Mouse (Mus musculus): ENCODE results near the gene Marveld2. TPM values are rescaled to one million over a fixed set of nuclear protein-coding genes. Genes with fewer than 3 reads are reported as not detected.
A peak's percentile ranks its signal among the peaks of the same experiment; 100 is the strongest.

The Marveld2 gene
- polyA plus RNA-seq, 1 experiment from 2014 or later, result 2.5 TPM

GRCm38 (mm10) chr13:100594838-100595551 lies 21.8 kb downstream of the Marveld2 start:
- Histone ChIP-seq H3K27me3 (replicated peaks) (no peaks in the 10 kb centered on the region), H3K4me1 (no peaks in the 10 kb centered on the region), H3K4me3 (replicated peaks) (no peak overlapping the region), H3K9me3 (replicated peaks) (no peaks in the 10 kb centered on the region), H3K36me3 (no peaks in the 10 kb centered on the region), H3K4me2 (no peak overlapping the region), H3K27ac (replicated peaks) (no peak overlapping the region), H3K9ac (replicated peaks) (no peak overlapping the region)
- WGBS, result 76% methylated on average over 5 of the region's 5 CpGs
- ATAC-seq (ENCODE audit: low FRiP score), result no peak

DNA sequence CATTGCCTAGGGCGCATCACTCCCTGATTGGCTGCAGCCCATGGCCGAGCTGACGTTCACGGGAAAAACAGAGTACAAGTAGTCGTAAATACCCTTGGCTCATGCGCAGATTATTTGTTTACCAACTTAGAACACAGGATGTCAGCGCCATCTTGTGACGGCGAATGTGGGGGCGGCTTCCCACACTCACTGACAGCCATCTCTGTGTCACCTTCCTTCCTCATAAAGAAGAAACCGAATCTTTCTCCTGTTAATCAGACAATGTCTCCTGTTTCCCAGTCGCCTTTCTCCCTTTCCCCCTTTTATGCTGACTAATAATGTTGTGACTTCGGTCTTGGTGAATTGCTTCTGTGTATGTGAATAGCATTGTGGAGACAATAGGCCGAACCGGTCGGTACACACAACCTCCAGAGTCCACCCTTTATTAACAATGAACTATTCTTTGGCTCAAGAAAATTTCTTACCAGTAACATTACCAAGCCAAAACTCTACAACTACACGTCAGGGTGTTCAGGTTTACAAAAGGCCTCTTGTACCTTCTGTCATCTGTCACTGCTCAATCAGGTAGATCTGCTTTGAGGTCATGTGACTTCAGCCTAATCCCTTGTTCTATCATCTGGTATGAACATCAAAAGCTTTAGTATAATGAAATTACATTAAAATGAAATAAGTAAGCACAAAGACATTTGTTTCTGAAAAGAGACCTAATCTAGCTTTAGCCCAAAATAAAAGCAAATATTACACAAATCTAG lies 22.6 kb downstream of the Marveld2 start:
- ATAC-seq (ENCODE audit: low FRiP score), result peak; percentile 75
- H3K9ac ChIP-seq (replicated peaks), result no peak overlapping the region
- peak overlapping the region; percentile 30; the same call in 1 of the 2 replicates for H3K4me2 ChIP-seq
- H3K4me3 ChIP-seq (replicated peaks), result no peak overlapping the region
- no peaks in the 10 kb centered on the region for H3K9me3 ChIP-seq (replicated peaks)
- no peaks in the 10 kb centered on the region for H3K4me1 ChIP-seq
- peak overlapping the region; percentile 68 for H3K27ac ChIP-seq (replicated peaks)
- WGBS, result 61% methylated on average over 12 of the region's 17 CpGs
- H3K27me3 ChIP-seq (replicated peaks), result no peaks in the 10 kb centered on the region
- H3K36me3 ChIP-seq, result no peaks in the 10 kb centered on the region

GRCm38 (mm10) chr13:100588646-100589045 lies 28.1 kb downstream of the Marveld2 start:
- ATAC-seq (ENCODE audit: low FRiP score), result no peak
- 0 out of 2 replicates have a peak overlapping the region, but pooled peaks have one; percentile 1 for H3K4me3 ChIP-seq (replicated peaks)

GRCm38 (mm10) chr13:100582144-100582543 lies 34.6 kb downstream of the Marveld2 start:
- Histone ChIP-seq H3K27me3 (replicated peaks) (no peaks in the 10 kb centered on the region), H3K4me1 (no peaks in the 10 kb centered on the region), H3K27ac (replicated peaks) (no peak overlapping the region), H3K4me2 (no peak overlapping the region), H3K9ac (replicated peaks) (no peak overlapping the region), H3K36me3 (no peaks in the 10 kb centered on the region), H3K9me3 (replicated peaks) (no peaks in the 10 kb centered on the region), H3K4me3 (replicated peaks) (no peak overlapping the region)
- no peak for ATAC-seq (ENCODE audit: low FRiP score)
- WGBS, result 47% methylated on average over 6 of the region's 6 CpGs

More at GRCm38 (mm10) chr13:100588646-100589045, 28.1 kb downstream of the Marveld2 start:
- H3K9me3 ChIP-seq (replicated peaks), result no peaks in the 10 kb centered on the region
- no peaks in the 10 kb centered on the region for H3K36me3 ChIP-seq
- H3K4me2 ChIP-seq, result peak overlapping the region; percentile 36
- no peak overlapping the region for H3K27ac ChIP-seq (replicated peaks)
- no peaks in the 10 kb centered on the region for H3K4me1 ChIP-seq
- WGBS, result 82% methylated on average over 12 of the region's 12 CpGs
- no peak overlapping the region for H3K9ac ChIP-seq (replicated peaks)
- H3K27me3 ChIP-seq (replicated peaks), result no peaks in the 10 kb centered on the region

GRCm38 (mm10) chr13:100581701-100582100 lies 35.1 kb downstream of the Marveld2 start:
- ATAC-seq (ENCODE audit: low FRiP score), result no peak
- Histone ChIP-seq H3K36me3 (no peaks in the 10 kb centered on the region), H3K27ac (replicated peaks) (no peak overlapping the region), H3K4me1 (no peaks in the 10 kb centered on the region), H3K4me2 (no peak overlapping the region), H3K9me3 (replicated peaks) (no peaks in the 10 kb centered on the region), H3K4me3 (replicated peaks) (no peak overlapping the region), H3K27me3 (replicated peaks) (no peaks in the 10 kb centered on the region), H3K9ac (replicated peaks) (no peak overlapping the region)
- WGBS, result 38% methylated on average over 3 of the region's 3 CpGs

DNA sequence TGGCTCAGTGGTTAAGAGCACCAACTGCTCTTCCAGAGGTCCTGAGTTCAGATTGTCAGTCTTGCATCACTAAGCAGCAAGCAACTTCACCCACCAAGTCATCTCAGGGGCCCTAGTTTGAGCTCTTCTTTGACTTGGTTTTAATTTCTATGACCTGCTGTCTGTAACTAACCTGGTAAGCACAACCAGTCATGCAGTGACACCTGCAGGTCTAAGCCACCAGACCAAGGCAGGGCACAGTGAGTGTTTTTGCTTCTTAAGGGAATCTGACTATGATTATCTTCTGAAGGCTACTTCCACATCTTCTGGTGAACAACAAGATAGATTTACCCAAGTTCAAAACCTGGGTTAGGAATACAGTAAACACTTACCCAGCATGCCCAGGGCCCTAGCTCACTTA lies 36.8 kb downstream of the Marveld2 start:
- no peaks in the 10 kb centered on the region for H3K9me3 ChIP-seq (replicated peaks)
- no peak overlapping the region for H3K4me2 ChIP-seq
- H3K4me3 ChIP-seq (replicated peaks), result no peak overlapping the region
- H3K4me1 ChIP-seq, result no peaks in the 10 kb centered on the region
- H3K27me3 ChIP-seq (replicated peaks), result no peaks in the 10 kb centered on the region
- no peak overlapping the region for H3K9ac ChIP-seq (replicated peaks)
- no peak for ATAC-seq (ENCODE audit: low FRiP score)
- no peak overlapping the region for H3K27ac ChIP-seq (replicated peaks)
- H3K36me3 ChIP-seq, result no peaks in the 10 kb centered on the region

DNA sequence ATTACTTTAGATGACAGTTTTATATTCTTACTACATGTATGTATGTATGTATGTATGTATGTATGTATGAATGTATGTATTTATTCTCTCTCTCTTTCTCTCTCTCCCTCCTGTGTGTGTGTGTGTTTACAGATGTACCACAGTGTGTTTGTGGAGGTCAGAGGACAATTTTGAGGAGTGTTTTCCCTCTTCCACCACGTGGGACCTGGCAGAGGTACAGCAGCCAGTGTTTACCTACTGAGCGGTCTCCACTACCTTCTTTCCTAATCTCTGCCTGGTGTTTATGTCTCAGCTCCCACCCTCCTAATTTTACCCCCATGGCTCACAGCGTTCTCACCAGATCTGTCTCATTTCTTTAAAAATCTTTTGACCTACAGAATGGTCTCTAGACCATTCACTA lies 37.6 kb downstream of the Marveld2 start:
- no peak for ATAC-seq (ENCODE audit: low FRiP score)
- H3K27me3 ChIP-seq (replicated peaks), result no peaks in the 10 kb centered on the region
- H3K36me3 ChIP-seq, result no peaks in the 10 kb centered on the region
- no peaks in the 10 kb centered on the region for H3K9me3 ChIP-seq (replicated peaks)
- no peak overlapping the region for H3K9ac ChIP-seq (replicated peaks)
- no peak overlapping the region for H3K4me3 ChIP-seq (replicated peaks)
- no peak overlapping the region for H3K4me2 ChIP-seq
- 63% methylated on average over 3 of the region's 3 CpGs for WGBS
- no peaks in the 10 kb centered on the region for H3K4me1 ChIP-seq
- no peak overlapping the region for H3K27ac ChIP-seq (replicated peaks)

DNA sequence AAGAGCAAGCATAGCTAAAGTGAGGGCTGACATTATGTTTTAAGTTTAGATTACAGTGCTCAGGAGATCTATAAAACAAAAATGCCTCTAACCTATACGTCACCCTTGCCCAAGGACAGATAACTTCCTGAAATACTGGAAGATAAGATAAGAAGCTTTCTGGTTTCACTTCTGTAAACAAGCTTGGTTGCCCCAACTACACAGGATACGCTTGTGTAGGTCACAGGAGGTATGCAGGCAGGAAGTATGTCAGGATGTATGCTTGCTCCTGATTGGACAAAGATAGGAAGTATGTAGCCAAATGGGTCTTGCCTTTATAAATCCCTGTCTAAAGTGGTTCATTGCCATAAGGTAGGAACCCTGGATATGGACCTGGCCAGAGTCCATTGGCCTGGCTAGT lies 40.8 kb downstream of the Marveld2 start:
- no peak for ATAC-seq (ENCODE audit: low FRiP score)
- H3K9me3 ChIP-seq (replicated peaks), result no peaks in the 10 kb centered on the region
- no peak overlapping the region for H3K4me2 ChIP-seq
- 75% methylated on average over 2 of the region's 2 CpGs for WGBS
- H3K4me3 ChIP-seq (replicated peaks), result no peak overlapping the region
- no peaks in the 10 kb centered on the region for H3K27me3 ChIP-seq (replicated peaks)
- no peaks in the 10 kb centered on the region for H3K4me1 ChIP-seq
- no peaks in the 10 kb centered on the region for H3K36me3 ChIP-seq
- no peak overlapping the region for H3K9ac ChIP-seq (replicated peaks)
- no peak overlapping the region for H3K27ac ChIP-seq (replicated peaks)

DNA sequence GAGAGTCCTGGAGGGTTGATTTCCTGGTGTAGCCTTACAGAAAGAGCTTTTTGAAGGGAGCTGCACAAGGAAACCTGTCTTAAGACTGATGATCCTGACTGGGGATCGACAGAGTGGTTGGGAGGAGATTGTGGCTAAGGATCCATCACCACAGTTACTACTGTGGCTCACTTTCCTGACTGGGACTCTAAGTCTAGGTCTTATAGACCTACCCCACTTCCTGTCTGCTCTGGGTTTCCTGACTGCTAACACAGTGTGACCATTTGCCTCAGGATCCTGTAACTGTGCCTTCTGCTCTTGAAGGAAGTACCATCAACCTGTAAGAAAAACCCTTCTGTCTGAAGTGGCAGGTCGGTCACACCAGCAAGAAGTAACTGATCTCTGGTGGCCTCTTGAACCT lies 46.1 kb downstream of the Marveld2 start:
- Histone ChIP-seq H3K9ac (replicated peaks) (no peak overlapping the region), H3K27me3 (replicated peaks) (no peaks in the 10 kb centered on the region), H3K4me1 (no peaks in the 10 kb centered on the region), H3K9me3 (replicated peaks) (no peaks in the 10 kb centered on the region), H3K27ac (replicated peaks) (no peak overlapping the region), H3K36me3 (no peaks in the 10 kb centered on the region), H3K4me3 (replicated peaks) (no peak overlapping the region), H3K4me2 (no peak overlapping the region)
- 83% methylated on average over 2 of the region's 2 CpGs for WGBS
- ATAC-seq (ENCODE audit: low FRiP score), result no peak

DNA sequence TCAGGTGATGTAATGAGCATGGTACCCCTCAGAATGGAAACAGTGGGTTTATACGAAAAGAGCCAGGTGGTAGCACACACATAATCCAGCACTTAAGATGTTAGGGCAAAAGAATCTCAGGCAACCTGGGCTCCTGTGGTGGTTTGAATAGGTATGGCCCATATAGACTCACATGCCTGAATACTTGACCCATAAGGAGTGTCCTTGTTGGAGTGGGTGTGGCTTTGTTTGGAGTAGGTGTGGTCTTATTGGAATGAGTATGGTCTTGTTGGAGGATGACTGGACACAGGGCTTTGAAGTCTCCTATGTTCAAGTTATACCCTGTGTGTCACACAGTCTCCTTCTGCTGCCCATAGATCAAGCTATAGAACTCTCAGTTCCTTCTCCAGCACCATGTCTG lies 48.4 kb downstream of the Marveld2 start:
- ATAC-seq (ENCODE audit: low FRiP score), result no peak
- Histone ChIP-seq H3K4me1 (no peaks in the 10 kb centered on the region), H3K27me3 (replicated peaks) (no peaks in the 10 kb centered on the region), H3K4me3 (replicated peaks) (no peak overlapping the region), H3K9me3 (replicated peaks) (no peaks in the 10 kb centered on the region), H3K9ac (replicated peaks) (no peak overlapping the region), H3K36me3 (no peaks in the 10 kb centered on the region), H3K27ac (replicated peaks) (no peak overlapping the region), H3K4me2 (no peak overlapping the region)
- WGBS, result 100% methylated on average over 1 of the region's 1 CpGs

DNA sequence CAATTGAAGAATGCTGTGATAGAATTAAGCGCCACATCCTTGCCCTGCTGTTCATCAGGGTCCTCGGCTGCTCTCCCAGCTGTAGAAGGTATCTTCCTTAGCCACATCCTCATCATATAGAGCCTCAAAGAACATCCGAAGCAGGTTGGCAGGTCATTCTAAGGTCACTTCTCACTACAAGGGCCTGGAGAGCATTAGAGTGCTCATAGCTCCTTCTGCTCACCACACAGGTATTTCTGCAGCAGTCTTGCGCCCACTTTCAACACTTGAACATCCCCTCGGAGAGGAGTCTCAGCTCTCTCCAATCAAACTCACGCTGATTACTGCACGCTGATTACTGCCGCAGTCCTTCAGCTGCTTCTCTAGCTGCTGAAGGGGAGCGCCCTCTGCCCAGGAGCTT lies 57.3 kb downstream of the Marveld2 start:
- Histone ChIP-seq H3K9me3 (replicated peaks) (no peaks in the 10 kb centered on the region), H3K4me1 (no peaks in the 10 kb centered on the region), H3K27ac (replicated peaks) (no peak overlapping the region), H3K4me3 (replicated peaks) (no peak overlapping the region), H3K9ac (replicated peaks) (no peak overlapping the region), H3K27me3 (replicated peaks) (no peaks in the 10 kb centered on the region; the same call in 1 of the 2 replicates), H3K4me2 (no peak overlapping the region), H3K36me3 (no peaks in the 10 kb centered on the region)
- whole genome bisulfite sequencing, result 76% methylated on average over 9 of the region's 9 CpGs
- ATAC-seq (ENCODE audit: low FRiP score), result no peak

GRCm38 (mm10) chr13:100557011-100557410 lies 59.8 kb downstream of the Marveld2 start:
- ATAC-seq (ENCODE audit: low FRiP score), result no peak
- H3K9me3 ChIP-seq (replicated peaks), result no peaks in the 10 kb centered on the region
- no peaks in the 10 kb centered on the region for H3K36me3 ChIP-seq
- no peak overlapping the region for H3K9ac ChIP-seq (replicated peaks)
- no peak overlapping the region for H3K4me2 ChIP-seq
- H3K4me3 ChIP-seq (replicated peaks), result no peak overlapping the region
- no peak overlapping the region for H3K27ac ChIP-seq (replicated peaks)
- H3K4me1 ChIP-seq, result peaks cover 13% of the 10 kb centered on the region
- peaks cover 20% of the 10 kb centered on the region for H3K27me3 ChIP-seq (replicated peaks)
- WGBS, result 50% methylated on average over 4 of the region's 4 CpGs

Measured in neural tube, embryonic 15.5 days (tissue).